Mouse (Mus musculus): ENCODE measurements around the gene Spdye4c.

DNA sequence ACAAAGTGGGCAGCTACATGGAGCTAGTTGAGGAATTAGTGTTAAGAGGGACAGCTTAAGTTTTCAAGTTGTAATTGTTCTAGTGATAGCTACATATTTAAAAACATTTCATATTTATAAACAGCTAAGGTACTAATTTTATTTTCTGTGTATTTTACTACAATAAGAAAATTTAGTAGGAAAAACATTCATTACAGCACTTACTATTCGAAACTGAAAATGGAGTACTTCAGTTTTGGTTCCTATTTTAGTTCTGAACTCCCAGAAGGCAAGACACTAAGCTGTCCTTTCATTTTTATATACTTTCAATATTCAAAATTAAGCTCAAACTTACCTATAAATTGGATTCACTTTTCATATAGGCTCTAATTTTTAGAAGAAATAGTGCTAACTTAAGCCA lies 29.6 kb downstream of the Spdye4c start:
- TF ChIP-seq SMC3 (IDR thresholded peaks at IDR 0.05; ENCODE audit: low read depth, low read length), result no peak
- no peak for TF ChIP-seq POLR2A (IDR thresholded peaks at IDR 0.05; ENCODE audit: control insufficient read depth in 1 of 2, insufficient read depth in 1 of 2, low read depth in 1 of 2, low read length in 2 of 2, poor library complexity in 1 of 2)
